Mouse (Mus musculus): ENCODE data around the gene Utrn. TPM values are rescaled to one million over a fixed set of nuclear protein-coding genes. Genes with fewer than 3 reads are reported as not detected.

The Utrn gene
- total and polyA plus RNA-seq, 3 experiments: 9.4 to 115 (median 71.5) TPM

GRCm38 (mm10) chr10:12826760-12827281 lies 42.3 kb downstream of the Utrn start:
- DNase-seq (ENCODE audit: low spot score) (peak; percentile 50), ATAC-seq (ENCODE audit: extremely low read depth, insufficient number of reproducible peaks, low FRiP score, poor library complexity, severe bottlenecking) (peak; percentile 71)
- TF ChIP-seq POLR2AphosphoS5 (IDR thresholded peaks at IDR 0.05; ENCODE audit: insufficient replicate concordance, low read depth, low read length): no peak
- TF ChIP-seq CTCF (IDR thresholded peaks at IDR 0.05; ENCODE audit: low read depth, low read length): no peak
- peak; percentile 41 for TF ChIP-seq TAL1 (conservative IDR thresholded peaks at IDR 0.05; ENCODE audit: low read depth, low read length)
- peak overlapping the region; percentile 17; the same call in 1 of the 2 replicates for H3K4me3 ChIP-seq (ENCODE audit: low read depth, low read length)
- no peaks in the 10 kb centered on the region for H3K9me3 ChIP-seq (replicated peaks)
- H3K27me3 ChIP-seq (ENCODE audit: insufficient read depth, low read length): no peaks in the 10 kb centered on the region
- peaks cover 64% of the 10 kb centered on the region for H3K4me1 ChIP-seq (ENCODE audit: insufficient read depth, low read depth, low read length)
- H3K36me3 ChIP-seq (replicated peaks): peaks cover 32% of the 10 kb centered on the region

GRCm38 (mm10) chr10:12824386-12824785 lies 44.8 kb downstream of the Utrn start:
- Histone ChIP-seq H3K27me3 (ENCODE audit: insufficient read depth, low read length) (no peaks in the 10 kb centered on the region), H3K36me3 (replicated peaks) (peaks cover 39% of the 10 kb centered on the region), H3K4me3 (ENCODE audit: low read depth, low read length) (no peak overlapping the region), H3K4me1 (ENCODE audit: insufficient read depth, low read depth, low read length) (peaks cover 87% of the 10 kb centered on the region), H3K9me3 (replicated peaks) (no peaks in the 10 kb centered on the region)
- peak; percentile 31 for ATAC-seq (ENCODE audit: extremely low read depth, insufficient number of reproducible peaks, low FRiP score, poor library complexity, severe bottlenecking)
- DNase-seq (ENCODE audit: low spot score): no peak
- TF ChIP-seq CTCF (IDR thresholded peaks at IDR 0.05; ENCODE audit: low read depth, low read length): no peak
- TF ChIP-seq GATA1 (IDR thresholded peaks at IDR 0.05; ENCODE audit: borderline replicate concordance, low read length): no peak
- no peak for TF ChIP-seq TAL1 (conservative IDR thresholded peaks at IDR 0.05; ENCODE audit: low read depth, low read length)
- TF ChIP-seq GATA2 (IDR thresholded peaks at IDR 0.05; ENCODE audit: borderline replicate concordance, low read depth, low read length): no peak
- no peak for TF ChIP-seq POLR2AphosphoS5 (IDR thresholded peaks at IDR 0.05; ENCODE audit: insufficient replicate concordance, low read depth, low read length)

- H3K36me3 ChIP-seq (replicated peaks): peaks cover 36% of the 10 kb centered on the region
- H3K27me3 ChIP-seq (ENCODE audit: insufficient read depth, low read length): no peaks in the 10 kb centered on the region
- no peak overlapping the region; the same call in 1 of the 2 replicates for H3K4me3 ChIP-seq (ENCODE audit: low read depth, low read length)
- TF ChIP-seq GATA1 (IDR thresholded peaks at IDR 0.05; ENCODE audit: borderline replicate concordance, low read length) (no peak), POLR2AphosphoS5 (IDR thresholded peaks at IDR 0.05; ENCODE audit: insufficient replicate concordance, low read depth, low read length) (no peak), GATA2 (IDR thresholded peaks at IDR 0.05; ENCODE audit: borderline replicate concordance, low read depth, low read length) (no peak), CTCF (IDR thresholded peaks at IDR 0.05; ENCODE audit: low read depth, low read length) (no peak), TAL1 (conservative IDR thresholded peaks at IDR 0.05; ENCODE audit: low read depth, low read length) (no peak)
- no peak for DNase-seq (ENCODE audit: low spot score)
- peaks cover 88% of the 10 kb centered on the region for H3K4me1 ChIP-seq (ENCODE audit: insufficient read depth, low read depth, low read length)
- H3K9me3 ChIP-seq (replicated peaks): no peaks in the 10 kb centered on the region
- no peak for ATAC-seq (ENCODE audit: extremely low read depth, insufficient number of reproducible peaks, low FRiP score, poor library complexity, severe bottlenecking)
These were observed 45.5 kb downstream of the Utrn start for GRCm38 (mm10) chr10:12823437-12824219.

GRCm38 (mm10) chr10:12820978-12821735 lies 48.0 kb downstream of the Utrn start:
- H3K4me1 ChIP-seq (ENCODE audit: insufficient read depth, low read depth, low read length): peaks cover 85% of the 10 kb centered on the region
- peak overlapping the region; percentile 7; the same call in 1 of the 2 replicates for H3K4me3 ChIP-seq (ENCODE audit: low read depth, low read length)
- H3K36me3 ChIP-seq (replicated peaks): peaks cover 41% of the 10 kb centered on the region
- ATAC-seq (ENCODE audit: extremely low read depth, insufficient number of reproducible peaks, low FRiP score, poor library complexity, severe bottlenecking): peak; percentile 54
- TF ChIP-seq GATA1 (IDR thresholded peaks at IDR 0.05; ENCODE audit: borderline replicate concordance, low read length) (no peak), CTCF (IDR thresholded peaks at IDR 0.05; ENCODE audit: low read depth, low read length) (no peak), TAL1 (conservative IDR thresholded peaks at IDR 0.05; ENCODE audit: low read depth, low read length) (no peak), GATA2 (IDR thresholded peaks at IDR 0.05; ENCODE audit: borderline replicate concordance, low read depth, low read length) (no peak), POLR2AphosphoS5 (IDR thresholded peaks at IDR 0.05; ENCODE audit: insufficient replicate concordance, low read depth, low read length) (no peak)
- H3K27me3 ChIP-seq (ENCODE audit: insufficient read depth, low read length): no peaks in the 10 kb centered on the region
- DNase-seq (ENCODE audit: low spot score): no peak
- H3K9me3 ChIP-seq (replicated peaks): no peaks in the 10 kb centered on the region

- ATAC-seq (ENCODE audit: extremely low read depth, insufficient number of reproducible peaks, low FRiP score, poor library complexity, severe bottlenecking) (no peak), DNase-seq (ENCODE audit: low spot score) (no peak)
- H3K9me3 ChIP-seq (replicated peaks): no peaks in the 10 kb centered on the region
- TF ChIP-seq GATA2 (IDR thresholded peaks at IDR 0.05; ENCODE audit: borderline replicate concordance, low read depth, low read length) (no peak), POLR2AphosphoS5 (IDR thresholded peaks at IDR 0.05; ENCODE audit: insufficient replicate concordance, low read depth, low read length) (no peak), CTCF (IDR thresholded peaks at IDR 0.05; ENCODE audit: low read depth, low read length) (no peak), TAL1 (conservative IDR thresholded peaks at IDR 0.05; ENCODE audit: low read depth, low read length) (no peak), GATA1 (IDR thresholded peaks at IDR 0.05; ENCODE audit: borderline replicate concordance, low read length) (no peak)
- peaks cover 84% of the 10 kb centered on the region for H3K4me1 ChIP-seq (ENCODE audit: insufficient read depth, low read depth, low read length)
- no peaks in the 10 kb centered on the region for H3K27me3 ChIP-seq (ENCODE audit: insufficient read depth, low read length)
- peaks cover 23% of the 10 kb centered on the region for H3K36me3 ChIP-seq (replicated peaks)
- no peak overlapping the region for H3K4me3 ChIP-seq (ENCODE audit: low read depth, low read length)
These were observed 51.8 kb downstream of the Utrn start for GRCm38 (mm10) chr10:12817409-12817808.

GRCm38 (mm10) chr10:12816530-12816929 lies 52.6 kb downstream of the Utrn start:
- ATAC-seq (ENCODE audit: extremely low read depth, insufficient number of reproducible peaks, low FRiP score, poor library complexity, severe bottlenecking) (no peak), DNase-seq (ENCODE audit: low spot score) (no peak)
- H3K4me1 ChIP-seq (ENCODE audit: insufficient read depth, low read depth, low read length): peaks cover 82% of the 10 kb centered on the region
- no peaks in the 10 kb centered on the region for H3K9me3 ChIP-seq (replicated peaks)
- peaks cover 21% of the 10 kb centered on the region for H3K36me3 ChIP-seq (replicated peaks)
- no peak overlapping the region for H3K4me3 ChIP-seq (ENCODE audit: low read depth, low read length)
- TF ChIP-seq CTCF (IDR thresholded peaks at IDR 0.05; ENCODE audit: low read depth, low read length): no peak
- H3K27me3 ChIP-seq (ENCODE audit: insufficient read depth, low read length): no peaks in the 10 kb centered on the region
